Mouse (Mus musculus) MEL (cell line): Measurements from ENCODE around the gene Nudt16l1. TPM values are rescaled to one million over a fixed set of nuclear protein-coding genes. Genes with fewer than 3 reads are reported as not detected.

ENCODE experiments used
- DNase-seq: peaks from one replicate; pipeline ENCODE4 v3.0.0; 2011; ENCODE audit warnings: low read depth, low spot score
- H3K27ac ChIP-seq: 2 replicates; pipeline ENCODE4 v1.5.1; 2012; ENCODE audit warnings: low read depth, mild to moderate bottlenecking, control low read depth, low read length, moderate library complexity; ENCODE audit not compliant: control insufficient read depth
- H3K27me3 ChIP-seq, 2 experiments: fragments of 150-350 bp in 1 of 2; sonication (generic) in 1 of 2; 2 replicates each; pipeline ENCODE4 v1.6.1; 2012; ENCODE audit warnings: low read length in 2 of 2, mild to moderate bottlenecking in 2 of 2, improper control_type of control experiment in 1 of 2, moderate library complexity in 1 of 2; ENCODE audit not compliant: insufficient read depth in 2 of 2, control insufficient read depth in 1 of 2
- H3K36me3 ChIP-seq, 2 experiments: 2 replicates each; pipeline ENCODE4 v1.6.1; 2012 to 2014; ENCODE audit warnings: low read length in 2 of 2, improper control_type of control experiment in 1 of 2, inconsistent platforms in 1 of 2, mild to moderate bottlenecking in 1 of 2; ENCODE audit not compliant: insufficient read depth in 2 of 2, control insufficient read depth in 1 of 2
- H3K4me1 ChIP-seq, 2 experiments: fragments of 150-350 bp in 1 of 2; sonication (generic) in 1 of 2; 2 replicates each; pipeline ENCODE4 v1.6.1; 2012; ENCODE audit warnings: low read length in 2 of 2, improper control_type of control experiment in 1 of 2, mild to moderate bottlenecking in 1 of 2; ENCODE audit not compliant: insufficient read depth in 2 of 2, control insufficient read depth in 1 of 2
- H3K4me3 ChIP-seq, 2 experiments: fragments of 150-350 bp in 1 of 2; sonication (generic) in 1 of 2; 2 replicates each; pipeline ENCODE4 v1.5.1; 2012; ENCODE audit warnings: low read depth in 2 of 2, low read length in 2 of 2, mild to moderate bottlenecking in 2 of 2, moderate library complexity in 2 of 2, control low read depth in 1 of 2, improper control_type of control experiment in 1 of 2; ENCODE audit not compliant: control insufficient read depth in 1 of 2, insufficient read depth in 1 of 2
- H3K79me2 ChIP-seq: 2 replicates; pipeline ENCODE4 v1.6.1; 2012; ENCODE audit warnings: mild to moderate bottlenecking, low read length, moderate library complexity; ENCODE audit not compliant: control insufficient read depth, poor library complexity, insufficient read depth
- H3K9ac ChIP-seq: 2 replicates; pipeline ENCODE4 v1.6.1; 2012; ENCODE audit warnings: low read depth, mild to moderate bottlenecking, control low read depth, low read length, moderate library complexity; ENCODE audit not compliant: control insufficient read depth, poor library complexity, severe bottlenecking
- H3K9me3 ChIP-seq: fragments of 150-350 bp; sonication (generic); replicated peaks from 2 replicates; pipeline ENCODE4 v1.6.1; 2012; ENCODE audit warnings: mild to moderate bottlenecking, low read length, improper control_type of control experiment, moderate library complexity; ENCODE audit not compliant: insufficient read depth
- BHLHE40 ChIP-seq: IDR thresholded peaks from 2 replicates; pipeline ENCODE4 v1.6.1; 2012; ENCODE audit warnings: low read depth, mild to moderate bottlenecking, inconsistent platforms, low read length, improper control_type of control experiment, borderline replicate concordance
- CHD1 ChIP-seq: IDR thresholded peaks from 2 replicates; pipeline ENCODE4 v1.6.1; 2012; ENCODE audit warnings: low read depth, mild to moderate bottlenecking, inconsistent platforms, low read length, improper control_type of control experiment
- CHD2 ChIP-seq: IDR thresholded peaks from 2 replicates; pipeline ENCODE4 v1.6.1; 2011; ENCODE audit warnings: low read length, improper control_type of control experiment
- CTCF ChIP-seq, 3 experiments: IDR thresholded peaks in 2 of 3; conservative IDR thresholded peaks in 1 of 3; 2 replicates each; pipeline ENCODE4 v1.5.1; 2011 to 2012; ENCODE audit warnings: low read length in 3 of 3, low read depth in 2 of 3, mild to moderate bottlenecking in 2 of 3, improper control_type of control experiment in 1 of 3, inconsistent platforms in 1 of 3, mixed read lengths in 1 of 3, moderate library complexity in 1 of 3; ENCODE audit not compliant: control insufficient read depth in 1 of 3, insufficient read depth in 1 of 3, poor library complexity in 1 of 3, severe bottlenecking in 1 of 3
- E2F4 ChIP-seq: IDR thresholded peaks from 2 replicates; pipeline ENCODE4 v1.6.1; 2011; ENCODE audit warnings: low read depth, low read length, improper control_type of control experiment, borderline replicate concordance
- ELF1 ChIP-seq: IDR thresholded peaks from 2 replicates; pipeline ENCODE4 v1.6.1; 2014; ENCODE audit warnings: low read depth, mild to moderate bottlenecking, inconsistent platforms, low read length, improper control_type of control experiment, moderate library complexity
- EP300 ChIP-seq, 2 experiments: IDR thresholded peaks; 2 replicates each; pipeline ENCODE4 v1.6.1; 2011; ENCODE audit warnings: improper control_type of control experiment in 2 of 2, low read length in 2 of 2, low read depth in 1 of 2, mild to moderate bottlenecking in 1 of 2
- GABPA ChIP-seq: IDR thresholded peaks from 2 replicates; pipeline ENCODE4 v1.6.1; 2012; ENCODE audit warnings: low read depth, mild to moderate bottlenecking, inconsistent platforms, low read length, improper control_type of control experiment, moderate library complexity
- GATA1 ChIP-seq: IDR thresholded peaks from 2 replicates; pipeline ENCODE4 v1.6.1; 2011; ENCODE audit warnings: low read depth, low read length, improper control_type of control experiment
- HCFC1 ChIP-seq: IDR thresholded peaks from 2 replicates; pipeline ENCODE4 v1.6.1; 2012; ENCODE audit warnings: low read depth, mild to moderate bottlenecking, inconsistent platforms, low read length, improper control_type of control experiment, moderate library complexity
- JUND ChIP-seq: IDR thresholded peaks from 2 replicates; pipeline ENCODE4 v1.6.1; 2011; ENCODE audit warnings: low read depth, mild to moderate bottlenecking, improper control_type of control experiment, low read length
- KAT2A ChIP-seq: conservative IDR thresholded peaks from 2 replicates; pipeline ENCODE4 v1.6.1; 2012; ENCODE audit warnings: low read depth, low read length, improper control_type of control experiment, inconsistent platforms
- MAFK ChIP-seq: IDR thresholded peaks from 2 replicates; pipeline ENCODE4 v1.6.1; 2011; ENCODE audit warnings: low read depth, mild to moderate bottlenecking, low read length, improper control_type of control experiment, borderline replicate concordance
- MAX ChIP-seq: IDR thresholded peaks from 2 replicates; pipeline ENCODE4 v1.6.1; 2011; ENCODE audit warnings: low read length, improper control_type of control experiment
- MAZ ChIP-seq: IDR thresholded peaks from 2 replicates; pipeline ENCODE4 v1.6.1; 2012; ENCODE audit warnings: low read depth, mild to moderate bottlenecking, inconsistent platforms, low read length, improper control_type of control experiment
- MEF2A ChIP-seq: IDR thresholded peaks from 2 replicates; pipeline ENCODE4 v1.6.1; 2014; ENCODE audit warnings: low read depth, mild to moderate bottlenecking, inconsistent platforms, low read length, improper control_type of control experiment; ENCODE audit not compliant: poor library complexity, insufficient replicate concordance, severe bottlenecking; ENCODE audit errors: extremely low read depth
- MXI1 ChIP-seq: IDR thresholded peaks from 2 replicates; pipeline ENCODE4 v1.6.1; 2011; ENCODE audit warnings: mild to moderate bottlenecking, low read depth, low read length, improper control_type of control experiment
- MYB ChIP-seq: IDR thresholded peaks from 2 replicates; pipeline ENCODE4 v1.6.1; 2011; ENCODE audit warnings: mild to moderate bottlenecking, low read depth, low read length, improper control_type of control experiment
- MYC ChIP-seq: IDR thresholded peaks from 2 replicates; pipeline ENCODE4 v1.6.1; 2011; ENCODE audit warnings: low read depth, mild to moderate bottlenecking, low read length, improper control_type of control experiment, moderate library complexity
- NELFE ChIP-seq: IDR thresholded peaks from 2 replicates; pipeline ENCODE4 v1.6.1; 2011; ENCODE audit warnings: low read depth, low read length, improper control_type of control experiment
- NRF1 ChIP-seq: IDR thresholded peaks from 2 replicates; pipeline ENCODE4 v1.6.1; 2014; ENCODE audit warnings: low read depth, mild to moderate bottlenecking, inconsistent platforms, low read length, improper control_type of control experiment, moderate library complexity; ENCODE audit not compliant: poor library complexity, insufficient read depth, severe bottlenecking
- POLR2A ChIP-seq, 2 experiments: IDR thresholded peaks; 2 replicates each; pipeline ENCODE4 v1.6.1; 2011 to 2012; ENCODE audit warnings: low read length in 2 of 2, mild to moderate bottlenecking in 2 of 2, control low read depth in 1 of 2, improper control_type of control experiment in 1 of 2, low read depth in 1 of 2, moderate library complexity in 1 of 2; ENCODE audit not compliant: control insufficient read depth in 1 of 2, insufficient read depth in 1 of 2, poor library complexity in 1 of 2
- POLR2AphosphoS2 ChIP-seq: IDR thresholded peaks from 2 replicates; pipeline ENCODE4 v1.6.1; 2011; ENCODE audit warnings: low read length, improper control_type of control experiment
- POLR2AphosphoS5 ChIP-seq: IDR thresholded peaks from 2 replicates; pipeline ENCODE4 v1.6.1; 2012; ENCODE audit warnings: low read depth, borderline replicate concordance, mild to moderate bottlenecking, inconsistent platforms, low read length, moderate library complexity, mixed read lengths
- RAD21 ChIP-seq: IDR thresholded peaks from 2 replicates; pipeline ENCODE4 v1.6.1; 2011; ENCODE audit warnings: mild to moderate bottlenecking, low read depth, low read length, improper control_type of control experiment
- RCOR1 ChIP-seq: IDR thresholded peaks from 2 replicates; pipeline ENCODE4 v1.6.1; 2012; ENCODE audit warnings: low read depth, mild to moderate bottlenecking, inconsistent platforms, low read length, improper control_type of control experiment
- SIN3A ChIP-seq: IDR thresholded peaks from 2 replicates; pipeline ENCODE4 v1.6.1; 2012; ENCODE audit warnings: low read length, improper control_type of control experiment, inconsistent platforms
- SMC3 ChIP-seq: IDR thresholded peaks from 2 replicates; pipeline ENCODE4 v1.6.1; 2011; ENCODE audit warnings: low read depth, low read length, improper control_type of control experiment
- TAL1 ChIP-seq: IDR thresholded peaks from 2 replicates; pipeline ENCODE4 v1.6.1; 2012; ENCODE audit warnings: mild to moderate bottlenecking, inconsistent platforms, low read length, moderate library complexity, mixed read lengths
- TBP ChIP-seq: IDR thresholded peaks from 2 replicates; pipeline ENCODE4 v1.8.0; 2011; ENCODE audit warnings: low read depth, low read length, improper control_type of control experiment
- TCF12 ChIP-seq: IDR thresholded peaks from 2 replicates; pipeline ENCODE4 v1.6.1; 2014; ENCODE audit warnings: low read depth, mild to moderate bottlenecking, inconsistent platforms, low read length, improper control_type of control experiment, moderate library complexity
- UBTF ChIP-seq: IDR thresholded peaks from 2 replicates; pipeline ENCODE4 v1.6.1; 2012; ENCODE audit warnings: low read depth, mild to moderate bottlenecking, inconsistent platforms, low read length, improper control_type of control experiment, moderate library complexity, borderline replicate concordance; ENCODE audit not compliant: insufficient read depth
- USF1 ChIP-seq: IDR thresholded peaks from 2 replicates; pipeline ENCODE4 v1.6.1; 2014; ENCODE audit warnings: low read depth, mild to moderate bottlenecking, inconsistent platforms, low read length, improper control_type of control experiment, moderate library complexity
- USF2 ChIP-seq, 2 experiments: IDR thresholded peaks; 2 replicates each; pipeline ENCODE4 v1.6.1; 2011 to 2012; ENCODE audit warnings: improper control_type of control experiment in 2 of 2, low read length in 2 of 2, borderline replicate concordance in 1 of 2, inconsistent platforms in 1 of 2, low read depth in 1 of 2, mild to moderate bottlenecking in 1 of 2; ENCODE audit not compliant: insufficient read depth in 1 of 2
- ZC3H11A ChIP-seq: IDR thresholded peaks from 2 replicates; pipeline ENCODE4 v1.6.1; 2012; ENCODE audit warnings: low read depth, mild to moderate bottlenecking, inconsistent platforms, low read length, improper control_type of control experiment
- ZKSCAN1 ChIP-seq: IDR thresholded peaks from 2 replicates; pipeline ENCODE4 v1.6.1; 2012; ENCODE audit warnings: low read depth, mild to moderate bottlenecking, inconsistent platforms, low read length, improper control_type of control experiment, moderate library complexity
- ZMIZ1 ChIP-seq: IDR thresholded peaks from 2 replicates; pipeline ENCODE4 v1.6.1; 2012; ENCODE audit warnings: low read depth, mild to moderate bottlenecking, inconsistent platforms, low read length, improper control_type of control experiment, moderate library complexity
- ZNF384 ChIP-seq: IDR thresholded peaks from 2 replicates; pipeline ENCODE4 v1.6.1; 2012; ENCODE audit warnings: low read depth, mild to moderate bottlenecking, inconsistent platforms, low read length, improper control_type of control experiment
- polyA plus RNA-seq, 2 experiments: library from polyadenylated mRNA; stranded (reverse) in 1 of 2; unstranded in 1 of 2; fragments of >175 nt in 1 of 2; fragments of >200 nt in 1 of 2; gene quantifications; 2 replicates each; pipeline versions ENCODE4 v1.2.1 to v1.2.4; 2012; ENCODE audit warnings: low replicate concordance in 2 of 2, low read depth in 1 of 2; ENCODE audit not compliant: insufficient read length in 2 of 2, insufficient read depth in 1 of 2, missing spikeins in 1 of 2
- total RNA-seq: library from RNA; depleted of rRNA; stranded (reverse); fragments of 300-350 nt; gene quantifications from 2 replicates; pipeline ENCODE4 v1.2.3, GENCODE M21; 2012

Nudt16l1 gene
- total and polyA plus RNA-seq, 3 experiments: 41.1 to 69.3 TPM; not detected in 1

DNA sequence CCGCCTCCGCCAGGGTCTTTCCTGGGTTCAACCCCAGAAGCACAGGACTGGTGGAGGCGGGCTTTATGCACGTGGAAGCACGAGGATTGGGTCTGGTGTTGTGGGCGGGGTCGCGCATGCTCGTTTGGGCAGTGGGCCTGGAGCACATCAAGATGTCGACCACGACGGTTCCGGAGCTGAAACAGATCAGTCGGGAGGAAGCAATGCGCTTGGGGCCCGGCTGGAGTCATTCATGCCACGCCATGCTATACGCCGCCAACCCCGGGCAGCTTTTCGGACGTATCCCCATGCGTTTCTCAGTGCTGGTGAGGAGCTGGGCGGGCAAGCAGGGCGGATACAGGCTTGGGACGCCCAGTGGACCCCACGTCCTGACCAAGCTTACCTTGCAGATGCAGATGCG is 428 bp downstream of the Nudt16l1 start:
- peak overlapping the region; percentile 81 for H3K9ac ChIP-seq
- H3K79me2 ChIP-seq: peaks cover 4% of the 10 kb centered on the region
- peak overlapping the region; percentile 18 for H3K27ac ChIP-seq
- H3K9me3 ChIP-seq: no peaks in the 10 kb centered on the region
- 0 out of 4 replicates have a peak, but pooled peaks cover 0 to 5% of the 10 kb centered on the region in 2 experiments for H3K4me1 ChIP-seq
- no peaks in the 10 kb centered on the region for H3K27me3 ChIP-seq
- H3K36me3 ChIP-seq: no peaks in the 10 kb centered on the region
- peak overlapping the region; percentile 80 to 82 for H3K4me3 ChIP-seq
- DNase-seq: peak; percentile 96
- no peak for TF ChIP-seq RAD21
- peak; percentile 67; the same call in 1 of the 2 replicates for TF ChIP-seq HCFC1
- TF ChIP-seq MAZ: no peak
- no peak for TF ChIP-seq UBTF
- TF ChIP-seq CTCF (IDR thresholded peaks at IDR 0.05 in 2 of 3, conservative IDR thresholded peaks at IDR 0.05 in 1 of 3; ENCODE audit: control insufficient read depth in 1 of 3, insufficient read depth in 1 of 3, low read depth in 2 of 3, low read length in 3 of 3, poor library complexity in 1 of 3, severe bottlenecking in 1 of 3): no peak
- TF ChIP-seq USF1: peak; percentile 61; the same call in 1 of the 2 replicates
- no peak for TF ChIP-seq ELF1
- no peak for TF ChIP-seq SMC3
- no peak for TF ChIP-seq GABPA
- TF ChIP-seq JUND: no peak
- TF ChIP-seq EP300 (IDR thresholded peaks at IDR 0.05; ENCODE audit: low read depth in 1 of 2, low read length in 2 of 2): no peak
- TF ChIP-seq ZC3H11A: no peak
- TF ChIP-seq RCOR1: no peak
- TF ChIP-seq MEF2A: no peak
- TF ChIP-seq ZKSCAN1: no peak
- TF ChIP-seq POLR2AphosphoS2: no peak; the same call in 1 of the 2 replicates
- no peak for TF ChIP-seq MAFK
- TF ChIP-seq SIN3A: peak; percentile 75
- no peak for TF ChIP-seq USF2 (IDR thresholded peaks at IDR 0.05; ENCODE audit: borderline replicate concordance in 1 of 2, insufficient read depth in 1 of 2, low read depth in 1 of 2, low read length in 2 of 2)
- no peak for TF ChIP-seq CHD2
- TF ChIP-seq BHLHE40: no peak
- no peak for TF ChIP-seq GATA1
- no peak for TF ChIP-seq KAT2A
- peak; percentile 27; the same call in 1 of the 2 replicates for TF ChIP-seq MYC
- TF ChIP-seq POLR2A (IDR thresholded peaks at IDR 0.05; ENCODE audit: control insufficient read depth in 1 of 2, insufficient read depth in 1 of 2, low read depth in 1 of 2, low read length in 2 of 2, poor library complexity in 1 of 2): peak; percentile 71 to 90
- peak; percentile 65; the same call in 1 of the 2 replicates for TF ChIP-seq TBP
- no peak for TF ChIP-seq E2F4
- TF ChIP-seq MXI1: peak; percentile 54
- peak; percentile 40; the same call in 1 of the 2 replicates for TF ChIP-seq TCF12
- peak; percentile 76 for TF ChIP-seq MAX
- TF ChIP-seq ZNF384: no peak
- TF ChIP-seq TAL1: no peak
- TF ChIP-seq MYB: no peak
- TF ChIP-seq NELFE: peak; percentile 82
- TF ChIP-seq NRF1: peak; percentile 85
- TF ChIP-seq ZMIZ1: peak; percentile 59; the same call in 1 of the 2 replicates
- no peak for TF ChIP-seq CHD1
- no peak for TF ChIP-seq POLR2AphosphoS5
